Mouse (Mus musculus): ENCODE results near the gene Vax2.

The Vax2 gene

DNA sequence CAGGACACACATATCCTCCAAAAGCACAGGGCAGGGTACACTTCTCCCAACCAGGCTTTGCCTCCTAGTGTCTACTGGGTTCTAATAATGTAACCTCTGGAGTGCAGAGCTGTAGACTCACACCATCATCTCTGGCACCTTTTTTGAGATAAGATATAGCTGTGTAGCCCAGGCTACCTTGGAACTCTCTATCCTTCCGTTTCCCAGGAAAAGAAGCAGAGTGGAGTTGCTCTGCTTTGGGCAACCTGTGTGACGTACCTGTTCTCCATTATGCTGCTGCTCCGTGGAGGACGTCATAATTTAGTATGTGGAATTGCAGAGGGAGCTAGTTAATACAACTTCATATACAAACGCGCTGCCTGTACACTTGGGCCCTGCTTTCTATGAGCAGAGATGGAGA is 51.3 kb downstream of the Vax2 start, which contains the start of gene Ankrd53:
Ankrd53 (plus strand) TSS at position 301 of the 400 bp plus-strand sequence.
- in situ Hi-C loops (cut with MseI, MboI): no loop called here

DNA sequence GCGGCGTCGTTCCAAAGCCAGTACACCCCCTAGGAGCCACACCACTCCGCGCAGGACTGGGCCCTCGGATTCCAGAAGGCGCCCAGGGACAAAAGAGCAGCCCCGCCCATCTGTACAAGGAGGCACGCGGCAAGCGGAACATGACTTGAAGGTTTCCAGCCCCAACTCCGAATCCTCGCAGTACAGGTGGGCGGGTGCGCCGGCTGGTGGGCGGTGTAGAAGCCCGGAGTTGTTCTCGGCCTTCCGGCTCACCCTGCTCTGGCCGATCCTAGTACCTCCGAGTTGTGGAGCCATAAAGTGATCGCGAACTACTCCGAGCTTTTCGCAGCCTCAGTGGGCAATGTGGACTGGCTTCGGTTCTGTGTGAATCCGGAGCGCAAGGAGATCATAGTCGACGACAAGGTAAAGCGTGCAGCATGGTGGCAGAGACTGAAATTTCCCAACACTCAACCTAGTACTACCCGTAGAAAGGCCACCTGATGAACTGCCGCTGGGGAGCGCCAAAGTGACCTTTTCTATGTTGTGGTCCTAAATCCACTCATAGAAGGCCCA is 51.9 kb downstream of the Vax2 start:
- in situ Hi-C loops (cut with MseI, MboI): no loop called here

- in situ Hi-C loops (cut with MseI, MboI): no loop called here
These were observed 55.9 kb downstream of the Vax2 start for GRCm38 (mm10) chr6:83766982-83767381.

GRCm38 (mm10) chr6:83768485-83768884 is 57.4 kb downstream of the Vax2 start:
- in situ Hi-C loops (cut with MseI, MboI): no loop called here

GRCm38 (mm10) chr6:83774126-83774525 is 63.1 kb downstream of the Vax2 start:
- in situ Hi-C loops (cut with MseI, MboI): no loop called here

DNA sequence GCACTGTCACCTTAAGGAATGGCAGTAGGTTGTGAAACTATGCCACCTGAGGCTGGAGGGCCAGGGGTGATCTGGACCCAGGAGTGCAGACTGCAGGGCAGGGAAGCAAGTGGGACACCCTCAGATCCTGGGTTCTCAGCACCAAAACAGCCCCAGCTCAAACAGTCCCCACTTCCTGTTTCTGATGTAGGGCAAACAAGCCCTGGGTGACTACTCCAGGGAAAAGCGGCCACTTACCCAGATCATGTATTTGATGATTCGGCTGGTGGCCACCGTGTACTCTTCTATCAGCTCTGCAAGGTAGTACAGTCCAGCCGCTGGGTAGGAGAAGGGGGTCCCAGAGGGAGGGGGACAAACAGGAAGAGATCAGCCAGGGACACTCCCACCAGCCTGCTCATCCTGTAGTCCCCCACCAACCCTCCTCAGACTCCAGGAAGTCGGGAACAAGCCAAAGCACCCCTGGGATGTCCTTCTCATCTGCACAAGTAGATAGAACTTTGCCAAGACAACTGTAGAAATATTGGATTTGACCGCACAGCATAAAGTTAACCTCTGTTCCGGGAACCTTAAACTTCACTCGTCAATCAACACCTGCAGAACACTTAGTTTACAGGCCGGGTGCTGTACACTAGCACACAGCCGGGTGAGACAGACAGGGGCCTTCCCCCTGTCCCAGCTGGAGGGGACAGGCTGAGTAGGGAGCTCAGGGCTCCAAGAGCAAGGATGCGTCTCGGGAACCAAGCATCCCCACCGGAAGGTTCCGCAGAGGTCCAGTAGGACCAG is 63.9 kb downstream of the Vax2 start:
- in situ Hi-C loops (cut with MseI, MboI): no loop called here

- in situ Hi-C loops (cut with MseI, MboI): no loop called here
These were observed 64.7 kb downstream of the Vax2 start, which contains the start of gene Tex261 for GRCm38 (mm10) chr6:83775638-83776293. Tex261 (minus strand) TSS chr6:83775813.

- in situ Hi-C loops (cut with MseI, MboI): no loop called here
These were observed 67.2 kb downstream of the Vax2 start for GRCm38 (mm10) chr6:83778306-83778705.

GRCm38 (mm10) chr6:83779026-83779425 is 68.0 kb downstream of the Vax2 start:
- in situ Hi-C loops (cut with MseI, MboI): no loop called here

GRCm38 (mm10) chr6:83786426-83786825 is 75.4 kb downstream of the Vax2 start:
- in situ Hi-C loops (cut with MseI, MboI): no loop called here
